Mouse (Mus musculus): ENCODE results near the gene Pds5b. TPM values are rescaled to one million over a fixed set of nuclear protein-coding genes. Genes with fewer than 3 reads are reported as not detected.
"Not testable (repeated sequence)": the region's sequence is repeated elsewhere in the genome, so short reads cannot be mapped to it uniquely, and the experiment has no call there.

Pds5b gene
- polyA plus RNA-seq, 1 experiment from 2014 or later = 44.0 TPM

- Histone ChIP-seq H3K36me3 (no peaks in the 10 kb centered on the region), H3K9me3 (peaks cover 6% of the 10 kb centered on the region; the same call in 1 of the 2 replicates), H3K4me2 (replicated peaks) (no peak overlapping the region), H3K4me1 (peaks cover 8% of the 10 kb centered on the region; the same call in 1 of the 2 replicates), H3K4me3 (no peak overlapping the region), H3K27me3 (no peaks in the 10 kb centered on the region), H3K9ac (replicated peaks) (no peak overlapping the region), H3K27ac (replicated peaks) (no peak overlapping the region)
- 94% methylated on average over 8 of the region's 8 CpGs for WGBS
- no peak for ATAC-seq (ENCODE audit: low FRiP score, low read depth)
These were observed 163.2 kb downstream of the Pds5b start for GRCm38 (mm10) chr5:150836782-150837181.

DNA sequence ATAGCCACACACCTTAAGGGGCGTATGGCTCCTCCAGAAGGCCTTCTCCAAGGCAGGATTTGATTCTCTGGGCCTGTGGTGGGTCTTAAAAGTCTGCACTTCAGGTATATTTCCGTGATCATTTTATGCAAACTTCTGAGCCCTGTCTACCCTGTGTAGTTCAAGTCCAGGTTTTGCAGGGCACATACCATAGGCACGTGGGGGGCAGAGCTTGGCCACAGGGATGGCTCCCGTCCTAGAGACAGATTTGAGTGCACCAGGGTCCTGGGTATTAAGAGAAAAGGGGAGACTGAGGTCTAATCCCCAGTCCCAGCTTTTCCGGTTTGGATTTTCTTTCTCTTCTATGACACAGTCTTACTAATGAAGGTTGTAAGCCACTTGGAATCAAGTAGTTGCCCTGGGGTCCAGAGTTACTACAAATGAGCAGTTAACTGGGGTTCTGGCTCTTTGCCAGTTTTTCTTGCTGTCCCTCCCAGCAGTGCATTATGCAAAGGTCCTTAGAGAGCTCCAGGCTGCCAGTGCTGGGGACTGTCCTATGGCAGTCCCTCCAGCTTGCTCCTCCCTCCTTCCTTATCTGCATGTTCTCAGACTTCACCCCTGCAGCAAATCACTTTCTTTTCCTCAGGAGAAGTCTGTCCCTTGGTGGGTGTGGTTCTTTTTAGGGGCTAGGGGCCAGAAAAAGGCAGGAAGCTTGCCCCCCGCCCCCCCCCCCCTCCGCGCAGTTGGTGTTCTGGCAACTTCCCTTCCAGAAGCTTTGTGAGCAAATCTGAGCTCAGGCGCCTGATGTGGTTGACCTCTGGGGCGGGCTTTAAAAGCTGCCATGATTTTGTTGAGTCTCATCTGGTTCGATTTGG is 166.4 kb downstream of the Pds5b start:
- H3K9ac ChIP-seq (replicated peaks) = no peak overlapping the region
- H3K27me3 ChIP-seq = no peaks in the 10 kb centered on the region
- H3K4me3 ChIP-seq = no peak overlapping the region
- H3K36me3 ChIP-seq = no peaks in the 10 kb centered on the region
- WGBS = 49% methylated on average over 11 of the region's 11 CpGs
- peak; percentile 85 for ATAC-seq (ENCODE audit: low FRiP score, low read depth)
- H3K27ac ChIP-seq (replicated peaks) = peak overlapping the region; percentile 35; the same call in 1 of the 2 replicates
- H3K4me1 ChIP-seq = peaks cover 8% of the 10 kb centered on the region; the same call in 1 of the 2 replicates
- H3K4me2 ChIP-seq (replicated peaks) = no peak overlapping the region
- peaks cover 6% of the 10 kb centered on the region; the same call in 1 of the 2 replicates for H3K9me3 ChIP-seq

GRCm38 (mm10) chr5:150840596-150840995 is 167.1 kb downstream of the Pds5b start:
- no peaks in the 10 kb centered on the region for H3K27me3 ChIP-seq

DNA sequence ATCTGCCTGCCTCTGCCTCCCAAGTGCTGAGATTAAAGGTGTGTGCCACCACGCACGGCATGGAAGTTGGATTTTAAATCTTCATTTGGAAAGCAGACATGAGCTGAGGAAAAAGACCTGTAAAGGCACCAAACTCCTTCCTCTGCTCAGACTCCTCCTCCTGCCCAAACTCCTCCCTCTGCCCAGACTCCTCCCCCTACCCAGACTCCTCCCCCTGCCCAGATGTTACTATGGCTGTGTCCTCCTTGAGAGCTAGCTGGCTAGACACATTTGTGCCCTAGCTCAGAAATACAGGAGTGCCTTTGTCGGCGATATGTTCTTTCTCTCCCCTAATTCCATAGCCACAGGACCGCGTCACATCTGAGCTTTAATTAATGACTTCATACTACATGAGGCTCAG is 172.4 kb downstream of the Pds5b start:
- H3K4me3 ChIP-seq = no peak overlapping the region
- H3K4me1 ChIP-seq = no peaks in the 10 kb centered on the region
- H3K4me2 ChIP-seq (replicated peaks) = no peak overlapping the region
- H3K9me3 ChIP-seq = no peaks in the 10 kb centered on the region
- no peak overlapping the region for H3K9ac ChIP-seq (replicated peaks)
- no peak for ATAC-seq (ENCODE audit: low FRiP score, low read depth)
- no peaks in the 10 kb centered on the region for H3K36me3 ChIP-seq
- no peaks in the 10 kb centered on the region for H3K27me3 ChIP-seq
- H3K27ac ChIP-seq (replicated peaks) = no peak overlapping the region
- WGBS = 95% methylated on average over 6 of the region's 6 CpGs

More at GRCm38 (mm10) chr5:150840596-150840995, 167.1 kb downstream of the Pds5b start:
- H3K36me3 ChIP-seq = no peaks in the 10 kb centered on the region
- no peak overlapping the region for H3K4me3 ChIP-seq
- no peak for ATAC-seq (ENCODE audit: low FRiP score, low read depth)
- H3K27ac ChIP-seq (replicated peaks) = no peak overlapping the region
- no peak overlapping the region for H3K4me2 ChIP-seq (replicated peaks)
- peaks cover 8% of the 10 kb centered on the region; the same call in 1 of the 2 replicates for H3K4me1 ChIP-seq
- WGBS = 74% methylated on average over 11 of the region's 11 CpGs
- peaks cover 6% of the 10 kb centered on the region; the same call in 1 of the 2 replicates for H3K9me3 ChIP-seq
- H3K9ac ChIP-seq (replicated peaks) = no peak overlapping the region

DNA sequence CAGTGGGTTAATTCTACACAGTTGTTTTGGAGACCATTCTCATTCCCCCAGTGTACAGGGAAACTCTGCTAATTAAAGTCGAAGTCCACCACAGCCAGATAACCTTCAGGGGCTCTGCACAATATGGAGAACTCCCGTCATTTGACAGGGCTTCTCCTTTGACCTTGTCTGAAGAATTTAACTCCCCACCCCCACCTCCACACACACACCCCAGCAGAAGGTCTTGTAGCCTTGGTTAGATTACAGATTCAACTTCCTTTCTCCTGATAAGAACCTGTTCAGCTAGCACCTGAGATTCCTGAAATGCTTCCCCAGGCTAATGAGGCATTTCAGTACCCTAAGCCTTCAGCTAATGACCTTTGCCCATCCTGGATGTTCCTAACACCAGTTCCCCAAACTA is 177.3 kb downstream of the Pds5b start:
- WGBS = 70% methylated on average over 2 of the region's 2 CpGs
- no peak overlapping the region for H3K4me3 ChIP-seq

DNA sequence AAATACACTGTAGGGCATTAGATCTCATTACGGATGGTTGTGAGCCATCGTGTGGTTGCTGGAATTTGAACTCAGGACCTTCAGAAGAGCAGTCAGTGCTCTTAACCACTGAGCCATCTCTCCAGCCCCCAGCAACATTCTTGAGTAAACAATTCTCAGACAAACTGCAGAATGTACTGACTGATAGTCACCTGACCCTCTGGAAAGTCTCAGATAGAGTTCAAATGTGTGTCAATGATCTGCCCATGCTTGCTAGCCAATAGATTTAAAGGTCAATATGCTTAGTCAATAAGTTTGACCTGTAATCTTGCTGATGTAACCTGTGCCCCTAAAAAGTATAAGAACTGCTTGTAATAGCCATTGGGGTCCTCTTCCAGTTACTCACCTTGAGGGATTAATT is 178.6 kb downstream of the Pds5b start:
- not testable (repeated sequence) for H3K4me2 ChIP-seq (replicated peaks); H3K4me1 ChIP-seq; H3K27me3 ChIP-seq; H3K9me3 ChIP-seq; H3K36me3 ChIP-seq; H3K27ac ChIP-seq (replicated peaks); H3K9ac ChIP-seq (replicated peaks); H3K4me3 ChIP-seq; ATAC-seq (ENCODE audit: low FRiP score, low read depth)
- 90% methylated on average over 2 of the region's 2 CpGs for WGBS

More for the DNA sequence above, 177.3 kb downstream of the Pds5b start:
- Histone ChIP-seq H3K36me3 (no peaks in the 10 kb centered on the region), H3K4me2 (replicated peaks) (no peak overlapping the region), H3K9ac (replicated peaks) (no peak overlapping the region), H3K4me1 (no peaks in the 10 kb centered on the region), H3K9me3 (no peaks in the 10 kb centered on the region), H3K27ac (replicated peaks) (no peak overlapping the region), H3K27me3 (no peaks in the 10 kb centered on the region)
- ATAC-seq (ENCODE audit: low FRiP score, low read depth) = no peak

GRCm38 (mm10) chr5:150854506-150854905 is 181.0 kb downstream of the Pds5b start:
- Histone ChIP-seq H3K27ac (replicated peaks) (no peak overlapping the region), H3K4me2 (replicated peaks) (no peak overlapping the region), H3K36me3 (no peaks in the 10 kb centered on the region), H3K9me3 (no peaks in the 10 kb centered on the region), H3K4me1 (no peaks in the 10 kb centered on the region), H3K4me3 (no peak overlapping the region), H3K9ac (replicated peaks) (no peak overlapping the region), H3K27me3 (no peaks in the 10 kb centered on the region)
- 72% methylated on average over 1 of the region's 1 CpGs for WGBS
- ATAC-seq (ENCODE audit: low FRiP score, low read depth) = no peak

GRCm38 (mm10) chr5:150859642-150860194 is 186.2 kb downstream of the Pds5b start:
- H3K27ac ChIP-seq (replicated peaks) = no peak overlapping the region
- no peaks in the 10 kb centered on the region for H3K4me1 ChIP-seq
- no peak overlapping the region for H3K4me3 ChIP-seq
- no peak overlapping the region for H3K9ac ChIP-seq (replicated peaks)
- 0 out of 2 replicates have a peak, but pooled peaks have one; percentile 19 for ATAC-seq (ENCODE audit: low FRiP score, low read depth)
- no peaks in the 10 kb centered on the region for H3K27me3 ChIP-seq
- 62% methylated on average over 5 of the region's 5 CpGs for WGBS
- no peaks in the 10 kb centered on the region for H3K9me3 ChIP-seq
- H3K36me3 ChIP-seq = no peaks in the 10 kb centered on the region
- H3K4me2 ChIP-seq (replicated peaks) = no peak overlapping the region

Other genes starting within 250 kb of the Pds5b start
- gene Zar1l, start 155.6 kb upstream of the Pds5b start, polyA plus RNA-seq (2016; fragmentation: Nextera tagmentation; extraction: Ambion mirVana) = not detected in 2 replicates
- 25.2 and 26.5 TPM in 2 replicates for gene Brca2, start 151.1 kb upstream of the Pds5b start, polyA plus RNA-seq (2016; fragmentation: Nextera tagmentation; extraction: Ambion mirVana)
- gene N4bp2l1, start 76.6 kb upstream of the Pds5b start, polyA plus RNA-seq (2016; fragmentation: Nextera tagmentation; extraction: Ambion mirVana) = 3.2 and 3.6 TPM in 2 replicates
- gene N4bp2l2, start 7.6 kb upstream of the Pds5b start, polyA plus RNA-seq (2016; fragmentation: Nextera tagmentation; extraction: Ambion mirVana) = 34.7 and 36.2 TPM in 2 replicates